Mouse (Mus musculus) thymus, adult 2 months (tissue): ENCODE measurements around the gene Sdha. TPM values are rescaled to one million over a fixed set of nuclear protein-coding genes. Genes with fewer than 3 reads are reported as not detected.

ENCODE experiments used
- DNase-seq: peaks from one replicate; pipeline ENCODE4 v3.0.0; 2021
- H3K27ac ChIP-seq: fragments of 200-500 bp; 2 replicates; pipeline ENCODE4 v1.5.1; 2012; ENCODE audit warnings: low read length, control low read depth; ENCODE audit not compliant: control insufficient read depth, insufficient read depth
- H3K27me3 ChIP-seq: fragments of 200-500 bp; 2 replicates; pipeline ENCODE4 v1.6.1; 2012; ENCODE audit warnings: mild to moderate bottlenecking, low read length, moderate library complexity, mixed read lengths; ENCODE audit not compliant: control insufficient read depth, insufficient read depth
- H3K36me3 ChIP-seq: fragments of 200-500 bp; 2 replicates; pipeline ENCODE4 v1.6.1; 2012; ENCODE audit warnings: mild to moderate bottlenecking, low read length, moderate library complexity; ENCODE audit not compliant: control insufficient read depth, insufficient read depth
- H3K4me1 ChIP-seq: fragments of 200-500 bp; replicated peaks from 2 replicates; pipeline ENCODE4 v1.6.1; 2012; ENCODE audit warnings: low read length; ENCODE audit not compliant: control insufficient read depth, insufficient read depth
- H3K4me3 ChIP-seq: fragments of 200-500 bp; 2 replicates; pipeline ENCODE4 v1.5.1; 2012; ENCODE audit warnings: mild to moderate bottlenecking, low read length, control low read depth, moderate library complexity; ENCODE audit not compliant: control insufficient read depth, insufficient read depth
- CTCF ChIP-seq: fragments of 200-500 bp; IDR thresholded peaks from 2 replicates; pipeline ENCODE4 v1.5.1; 2012; ENCODE audit warnings: mild to moderate bottlenecking, control low read depth, low read length, moderate library complexity, borderline replicate concordance; ENCODE audit not compliant: control insufficient read depth, poor library complexity, insufficient read depth; ENCODE audit errors: extremely low read depth
- POLR2A ChIP-seq: fragments of 200-500 bp; IDR thresholded peaks from 2 replicates; pipeline ENCODE4 v1.6.1; 2012; ENCODE audit warnings: mild to moderate bottlenecking, low read length, control low read depth, moderate library complexity; ENCODE audit not compliant: control insufficient read depth, poor library complexity, insufficient read depth; ENCODE audit errors: extremely low read depth
- WGBS: fragments of 180-500 bp; shearing (Covaris S2); methylation state at CpG from one replicate; pipeline ENCODE4 v1.1.7; 2018; 5-methylcytosine and 5-hydroxymethylcytosine counted together
- polyA plus RNA-seq: library from polyadenylated mRNA; depleted of rRNA; stranded (reverse); fragments of >200 nt; gene quantifications from 2 replicates; pipeline ENCODE4 v1.2.3, GENCODE M21; 2012

The Sdha gene
- polyA plus RNA-seq, 1 experiment, result 127 TPM

- H3K36me3 ChIP-seq, result peaks cover 61% of the 10 kb centered on the region
- peak; percentile 49 for DNase-seq
- TF ChIP-seq CTCF (no peak), POLR2A (no peak)
- no peaks in the 10 kb centered on the region for H3K27me3 ChIP-seq
- H3K4me1 ChIP-seq, result no peaks in the 10 kb centered on the region
- 54% methylated on average over 3 of the region's 3 CpGs for WGBS
- H3K27ac ChIP-seq, result no peak overlapping the region
- H3K4me3 ChIP-seq, result no peak overlapping the region
Measured at GRCm38 (mm10) chr13:74341036-74341435, 9.0 kb downstream of the Sdha start.

GRCm38 (mm10) chr13:74329321-74329720, 20.8 kb downstream of the Sdha start:
- TF ChIP-seq CTCF, result no peak
- TF ChIP-seq POLR2A, result no peak
- H3K4me3 ChIP-seq, result no peak overlapping the region
- peaks cover 73% of the 10 kb centered on the region for H3K36me3 ChIP-seq
- H3K4me1 ChIP-seq, result no peaks in the 10 kb centered on the region
- no peak for DNase-seq
- H3K27me3 ChIP-seq, result no peaks in the 10 kb centered on the region
- no peak overlapping the region for H3K27ac ChIP-seq

- 0 out of 2 replicates have a peak, but pooled peaks have one; percentile 43 for TF ChIP-seq CTCF
- peak; percentile 53; the same call in 1 of the 2 replicates for TF ChIP-seq POLR2A
- no peaks in the 10 kb centered on the region for H3K27me3 ChIP-seq
- peaks cover 3% of the 10 kb centered on the region for H3K4me1 ChIP-seq
- H3K4me3 ChIP-seq, result peak within 1 kb of the TSS; percentile 82
- DNase-seq, result peak; percentile 91
- H3K27ac ChIP-seq, result peak within 1 kb of the TSS; percentile 2; the same call in 1 of the 2 replicates
- H3K36me3 ChIP-seq, result peaks cover 7% of the 10 kb centered on the region
- under 1% methylated on average over 36 of the region's 36 CpGs for whole genome bisulfite sequencing
Measured at GRCm38 (mm10) chr13:74317170-74317849, 32.8 kb downstream of the Sdha start, which contains the start of gene Pdcd6. TSS of gene Pdcd6 (minus strand) at chr13:74317580.

GRCm38 (mm10) chr13:74316789-74317169, 33.3 kb downstream of the Sdha start:
- 2% methylated on average over 15 of the region's 15 CpGs for WGBS
- Histone ChIP-seq H3K4me3 (peak overlapping the region; percentile 82), H3K4me1 (peaks cover 3% of the 10 kb centered on the region), H3K36me3 (peaks cover 2% of the 10 kb centered on the region), H3K27me3 (no peaks in the 10 kb centered on the region), H3K27ac (no peak overlapping the region)
- TF ChIP-seq POLR2A (no peak), CTCF (no peak)
- DNase-seq, result no peak

GRCm38 (mm10) chr13:74316386-74316785, 33.7 kb downstream of the Sdha start:
- TF ChIP-seq CTCF (no peak), POLR2A (no peak)
- H3K27me3 ChIP-seq, result no peaks in the 10 kb centered on the region
- no peaks in the 10 kb centered on the region; the same call in 1 of the 2 replicates for H3K36me3 ChIP-seq
- peak overlapping the region; percentile 82 for H3K4me3 ChIP-seq
- no peak for DNase-seq
- H3K27ac ChIP-seq, result no peak overlapping the region
- peaks cover 3% of the 10 kb centered on the region for H3K4me1 ChIP-seq
- WGBS, result 28% methylated on average over 4 of the region's 4 CpGs

- Histone ChIP-seq H3K27ac (no peak overlapping the region), H3K36me3 (peaks cover 14% of the 10 kb centered on the region), H3K4me3 (no peak overlapping the region), H3K4me1 (peaks cover 3% of the 10 kb centered on the region), H3K27me3 (no peaks in the 10 kb centered on the region)
- 95% methylated on average over 3 of the region's 3 CpGs for WGBS
- DNase-seq, result no peak
- TF ChIP-seq POLR2A, result no peak
- no peak for TF ChIP-seq CTCF
Measured at GRCm38 (mm10) chr13:74314616-74315015, 35.5 kb downstream of the Sdha start.

GRCm38 (mm10) chr13:74305780-74306179, 44.3 kb downstream of the Sdha start:
- no peak overlapping the region for H3K4me3 ChIP-seq
- no peak for DNase-seq
- WGBS, result 98% methylated on average over 1 of the region's 1 CpGs
- no peak for TF ChIP-seq CTCF
- no peak for TF ChIP-seq POLR2A
- H3K27ac ChIP-seq, result no peak overlapping the region
- peaks cover 64% of the 10 kb centered on the region for H3K36me3 ChIP-seq
- no peaks in the 10 kb centered on the region for H3K4me1 ChIP-seq
- no peaks in the 10 kb centered on the region for H3K27me3 ChIP-seq
